Mouse (Mus musculus): ENCODE results near the gene Kat14. TPM values are rescaled to one million over a fixed set of nuclear protein-coding genes. Genes with fewer than 3 reads are reported as not detected.

Gene Kat14
- total and polyA plus RNA-seq, 3 experiments = 25.9 to 52.9 TPM; not detected in 1

GRCm38 (mm10) chr2:144386296-144386695, 17.5 kb downstream of the Kat14 start:
- no peak overlapping the region for H3K4me3 ChIP-seq (ENCODE audit: control insufficient read depth in 1 of 2, insufficient read depth in 1 of 2, low read depth in 2 of 2, low read length in 2 of 2)
- H3K9ac ChIP-seq (ENCODE audit: control insufficient read depth, low read depth, low read length, poor library complexity, severe bottlenecking) = no peak overlapping the region
- no peaks in the 10 kb centered on the region; a peak in 1 of 4 replicates for H3K4me1 ChIP-seq (ENCODE audit: control insufficient read depth in 1 of 2, insufficient read depth in 2 of 2, low read length in 2 of 2)
- TF ChIP-seq POLR2AphosphoS5 (IDR thresholded peaks at IDR 0.05; ENCODE audit: borderline replicate concordance, low read depth, low read length) (no peak), MYB (IDR thresholded peaks at IDR 0.05; ENCODE audit: low read depth, low read length) (no peak), GABPA (IDR thresholded peaks at IDR 0.05; ENCODE audit: low read depth, low read length) (no peak)
- H3K79me2 ChIP-seq (ENCODE audit: control insufficient read depth, insufficient read depth, low read length, poor library complexity) = no peaks in the 10 kb centered on the region
- peaks cover 3 to 28% of the 10 kb centered on the region in 2 experiments; a peak in 3 of 4 replicates for H3K36me3 ChIP-seq (ENCODE audit: control insufficient read depth in 1 of 2, insufficient read depth in 2 of 2, low read length in 2 of 2)
- no peak for DNase-seq (ENCODE audit: low read depth, low spot score)
- H3K27me3 ChIP-seq (ENCODE audit: control insufficient read depth in 1 of 2, insufficient read depth in 2 of 2, low read length in 2 of 2) = no peaks in the 10 kb centered on the region
- H3K27ac ChIP-seq (ENCODE audit: control insufficient read depth, low read depth, low read length) = no peak overlapping the region
- H3K9me3 ChIP-seq (replicated peaks; ENCODE audit: insufficient read depth, low read length) = no peaks in the 10 kb centered on the region

- no peak overlapping the region for H3K4me3 ChIP-seq (ENCODE audit: control insufficient read depth in 1 of 2, insufficient read depth in 1 of 2, low read depth in 2 of 2, low read length in 2 of 2)
- H3K27ac ChIP-seq (ENCODE audit: control insufficient read depth, low read depth, low read length) = no peak overlapping the region
- H3K9me3 ChIP-seq (replicated peaks; ENCODE audit: insufficient read depth, low read length) = no peaks in the 10 kb centered on the region
- no peak overlapping the region for H3K9ac ChIP-seq (ENCODE audit: control insufficient read depth, low read depth, low read length, poor library complexity, severe bottlenecking)
- H3K79me2 ChIP-seq (ENCODE audit: control insufficient read depth, insufficient read depth, low read length, poor library complexity) = no peaks in the 10 kb centered on the region
- TF ChIP-seq JUND (IDR thresholded peaks at IDR 0.05; ENCODE audit: low read depth, low read length) = no peak
- no peak for TF ChIP-seq TCF12 (IDR thresholded peaks at IDR 0.05; ENCODE audit: low read depth, low read length)
- TF ChIP-seq USF1 (IDR thresholded peaks at IDR 0.05; ENCODE audit: low read depth, low read length) = no peak
- no peak for TF ChIP-seq ZNF384 (IDR thresholded peaks at IDR 0.05; ENCODE audit: low read depth, low read length)
- no peak for TF ChIP-seq MYC (IDR thresholded peaks at IDR 0.05; ENCODE audit: low read depth, low read length)
- TF ChIP-seq EP300 (IDR thresholded peaks at IDR 0.05; ENCODE audit: low read depth in 1 of 2, low read length in 2 of 2) = no peak
- TF ChIP-seq UBTF (IDR thresholded peaks at IDR 0.05; ENCODE audit: borderline replicate concordance, insufficient read depth, low read depth, low read length) = no peak
- TF ChIP-seq BHLHE40 (IDR thresholded peaks at IDR 0.05; ENCODE audit: borderline replicate concordance, low read depth, low read length) = no peak
- TF ChIP-seq MXI1 (IDR thresholded peaks at IDR 0.05; ENCODE audit: low read depth, low read length) = no peak
- no peak for TF ChIP-seq USF2 (IDR thresholded peaks at IDR 0.05; ENCODE audit: borderline replicate concordance in 1 of 2, insufficient read depth in 1 of 2, low read depth in 1 of 2, low read length in 2 of 2)
- TF ChIP-seq ZC3H11A (IDR thresholded peaks at IDR 0.05; ENCODE audit: low read depth, low read length) = no peak
- TF ChIP-seq ZMIZ1 (IDR thresholded peaks at IDR 0.05; ENCODE audit: low read depth, low read length) = no peak
- TF ChIP-seq ELF1 (IDR thresholded peaks at IDR 0.05; ENCODE audit: low read depth, low read length) = no peak
- DNase-seq (ENCODE audit: low read depth, low spot score) = no peak
- H3K36me3 ChIP-seq (ENCODE audit: control insufficient read depth in 1 of 2, insufficient read depth in 2 of 2, low read length in 2 of 2) = peaks cover 0 to 16% of the 10 kb centered on the region in 2 experiments; a peak in 2 of 4 replicates
- H3K27me3 ChIP-seq (ENCODE audit: control insufficient read depth in 1 of 2, insufficient read depth in 2 of 2, low read length in 2 of 2) = no peaks in the 10 kb centered on the region
- H3K4me1 ChIP-seq (ENCODE audit: control insufficient read depth in 1 of 2, insufficient read depth in 2 of 2, low read length in 2 of 2) = no peaks in the 10 kb centered on the region
Observed at GRCm38 (mm10) chr2:144388416-144388815, 19.6 kb downstream of the Kat14 start.
